Mouse (Mus musculus) thymus, adult 2 months (tissue): Measurements from ENCODE around the gene Rcan1.

Source experiments
- CTCF ChIP-seq: fragments of 200-500 bp; IDR thresholded peaks from 2 replicates; pipeline ENCODE4 v1.5.1; 2012; ENCODE audit warnings: mild to moderate bottlenecking, control low read depth, low read length, moderate library complexity, borderline replicate concordance; ENCODE audit not compliant: control insufficient read depth, poor library complexity, insufficient read depth; ENCODE audit errors: extremely low read depth
- POLR2A ChIP-seq: fragments of 200-500 bp; IDR thresholded peaks from 2 replicates; pipeline ENCODE4 v1.6.1; 2012; ENCODE audit warnings: mild to moderate bottlenecking, low read length, control low read depth, moderate library complexity; ENCODE audit not compliant: control insufficient read depth, poor library complexity, insufficient read depth; ENCODE audit errors: extremely low read depth

- no peak for TF ChIP-seq CTCF
- TF ChIP-seq POLR2A = no peak
Observed at GRCm38 (mm10) chr16:92518718-92519117, 48.1 kb upstream of the Rcan1 start.
